Mouse (Mus musculus) thymus, postnatal 0 days (tissue): ENCODE measurements around the gene Wipf1. TPM values are rescaled to one million over a fixed set of nuclear protein-coding genes. Genes with fewer than 3 reads are reported as not detected.

Experiments
- DNase-seq: peaks from one replicate; pipeline ENCODE4 v3.0.0-alpha.2; 2015; ENCODE audit warnings: low spot score
- polyA plus RNA-seq: library from polyadenylated mRNA; unstranded; fragments of >200 nt; fragmentation: Nextera tagmentation; extraction: Ambion mirVana; gene quantifications from 2 replicates; pipeline ENCODE4 v1.2.1, GENCODE M21; 2015

Wipf1 gene
- polyA plus RNA-seq, 1 experiment from 2014 or later, result 22.2 TPM

DNA sequence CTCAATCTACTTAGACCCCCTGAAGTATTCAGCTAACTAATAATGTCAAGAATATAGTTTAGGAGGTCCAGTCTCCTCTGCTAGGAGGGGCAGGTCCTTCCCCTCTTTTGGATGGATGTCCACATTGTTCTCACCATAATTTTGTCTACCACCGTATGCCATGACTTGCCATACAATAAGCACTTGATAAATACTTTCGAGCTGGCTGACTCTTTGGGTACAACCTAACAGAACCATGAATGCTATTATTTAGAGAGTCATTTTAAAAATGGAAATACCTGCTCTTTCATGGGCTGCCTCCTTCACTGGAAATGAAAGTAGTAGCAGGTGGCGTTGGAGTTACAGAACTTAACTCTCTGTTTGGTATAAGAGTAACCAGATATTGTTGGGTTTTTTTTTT is 139.6 kb downstream of the Wipf1 start:
- DNase-seq, result no peak

DNA sequence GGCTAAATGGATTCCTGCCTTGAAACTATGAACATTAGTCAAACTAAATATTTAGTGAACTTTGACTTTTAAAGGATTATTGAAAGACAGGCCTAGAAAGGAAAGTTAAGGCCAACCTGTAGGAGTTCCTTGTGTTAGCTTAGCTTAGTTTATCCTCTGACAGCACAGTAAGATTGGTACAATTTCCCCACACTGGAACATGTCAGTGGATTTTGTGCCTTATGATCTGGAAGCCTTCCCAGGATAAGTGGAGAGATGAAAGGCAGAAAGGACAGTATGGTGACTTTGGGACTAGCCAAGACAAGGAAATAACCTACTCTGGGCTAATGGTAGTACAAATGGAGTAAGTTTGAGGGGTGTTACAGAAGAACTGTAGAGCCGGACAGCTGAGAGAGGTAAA is 141.7 kb downstream of the Wipf1 start:
- DNase-seq, result no peak

DNA sequence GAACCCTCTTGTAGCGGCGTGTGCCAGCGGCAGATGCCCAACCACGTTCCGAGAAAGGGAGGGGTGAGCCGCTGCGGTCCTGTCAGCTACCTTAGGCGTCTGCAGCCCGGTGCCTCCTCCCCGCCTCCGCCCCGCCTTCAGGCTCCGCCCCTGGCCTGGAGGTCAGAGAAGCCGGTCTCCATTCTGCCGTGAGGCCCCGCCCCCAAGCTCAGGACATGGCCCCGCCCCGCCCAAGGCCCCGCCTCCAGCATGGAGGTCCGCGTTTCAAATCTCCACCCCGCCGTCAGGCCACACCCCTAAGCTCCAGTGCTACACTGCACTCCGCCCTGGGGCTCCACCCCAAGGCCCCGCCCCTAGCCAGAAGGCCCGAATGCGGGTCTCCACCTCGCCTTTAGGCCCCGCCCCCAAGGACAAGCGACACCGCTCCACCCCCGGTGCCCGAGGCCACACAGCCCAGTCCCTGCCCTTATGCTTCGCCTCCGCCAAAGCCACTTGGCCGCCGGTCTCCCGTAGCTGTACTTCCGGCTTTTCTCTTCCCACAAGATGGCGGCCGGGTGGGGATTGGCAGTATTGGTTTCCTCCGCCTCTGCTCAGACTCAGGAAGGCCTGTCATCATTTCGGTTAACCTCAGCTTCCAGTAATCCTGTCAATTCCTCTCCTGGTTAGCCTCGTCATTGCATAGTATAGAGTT is 143.0 kb downstream of the Wipf1 start, which contains the start of gene Gpr155:
Gene Gpr155 (minus strand): TSS at position 217 of the 691 bp plus-strand sequence.
- peak; percentile 97 for DNase-seq

DNA sequence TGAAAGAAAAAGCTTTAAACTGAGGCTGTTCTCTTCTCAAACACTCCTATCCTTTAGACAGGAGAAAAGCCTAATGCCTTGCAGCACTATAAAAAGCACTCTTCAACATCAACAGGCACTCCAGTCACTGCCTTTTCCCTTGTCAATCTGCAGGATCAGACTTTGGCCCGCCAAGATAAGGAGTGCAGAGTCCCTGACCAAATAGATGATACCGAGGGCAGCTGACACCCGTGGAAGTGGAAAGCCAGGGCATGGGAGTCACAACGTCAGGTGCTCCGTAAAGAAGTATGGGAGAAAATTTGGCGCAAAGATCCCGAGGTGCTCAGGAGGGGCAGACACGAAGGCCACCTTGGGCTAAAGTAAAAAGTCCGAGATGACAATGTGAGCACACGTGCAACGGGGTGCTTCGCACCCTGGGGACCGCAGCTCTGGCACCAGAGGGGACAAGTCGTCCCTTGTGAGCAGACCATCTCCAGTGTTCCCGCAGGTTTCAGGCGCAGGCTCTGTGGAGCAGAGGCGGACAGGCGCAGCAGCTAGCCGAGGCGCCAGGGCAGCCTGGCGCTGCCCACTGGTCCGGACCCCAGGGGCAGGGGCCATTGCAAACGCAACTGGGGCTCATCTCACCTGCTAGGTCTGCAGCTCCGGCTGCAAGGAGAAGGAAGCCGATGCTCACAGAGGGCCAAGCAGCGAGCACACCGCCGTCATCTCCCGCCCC is 143.7 kb downstream of the Wipf1 start:
- DNase-seq, result no peak

DNA sequence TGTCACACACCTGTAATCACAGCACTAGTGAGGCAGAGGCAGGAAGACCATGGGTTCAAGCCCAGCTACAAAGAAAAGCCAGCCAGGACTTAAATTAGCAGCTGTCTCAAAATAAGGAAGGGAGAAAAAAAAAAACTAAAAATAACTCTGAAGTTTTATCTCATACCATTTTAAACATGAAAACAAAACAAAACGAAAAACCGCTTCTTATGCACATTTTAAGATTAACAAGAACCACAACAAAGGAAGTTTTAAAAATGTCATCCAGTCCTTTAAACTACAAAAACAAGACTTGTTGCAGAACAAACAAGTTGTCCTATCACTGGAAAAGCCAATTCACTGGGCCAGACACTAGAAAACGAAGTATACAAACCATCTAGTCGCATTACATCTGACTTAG is 144.4 kb downstream of the Wipf1 start:
- DNase-seq, result no peak

DNA sequence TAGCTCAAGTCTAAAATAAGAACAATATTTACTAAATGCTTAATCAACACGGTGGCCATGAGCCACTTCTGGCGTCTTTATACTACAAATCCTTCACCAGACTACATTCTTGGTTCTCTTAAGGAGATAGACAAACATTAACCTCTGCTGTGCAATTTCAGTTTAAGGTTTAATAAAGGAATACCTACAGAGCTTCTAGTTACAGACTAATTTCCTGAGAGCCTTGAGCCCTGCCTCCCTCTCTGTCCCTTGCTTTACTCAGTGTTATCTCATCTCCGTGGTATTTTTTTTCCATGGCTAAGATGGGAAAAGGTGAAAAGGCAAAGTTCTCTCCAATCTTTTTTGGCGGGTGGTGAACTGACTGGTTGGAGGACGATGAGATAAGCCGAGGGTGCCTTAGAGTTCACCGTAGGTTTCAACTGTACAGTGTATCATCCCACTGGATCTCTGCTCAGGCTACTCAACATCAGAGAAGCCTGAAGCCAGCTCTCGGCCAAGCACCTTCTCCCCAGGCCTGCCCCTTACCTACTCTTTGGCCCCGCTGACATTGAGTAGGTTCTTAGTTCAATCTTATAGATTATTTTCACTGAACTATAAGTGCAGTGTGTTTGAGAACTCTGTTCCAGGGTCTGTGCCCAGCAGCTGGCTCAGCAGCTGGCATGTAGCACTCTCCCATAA is 149.1 kb downstream of the Wipf1 start:
- no peak for DNase-seq

DNA sequence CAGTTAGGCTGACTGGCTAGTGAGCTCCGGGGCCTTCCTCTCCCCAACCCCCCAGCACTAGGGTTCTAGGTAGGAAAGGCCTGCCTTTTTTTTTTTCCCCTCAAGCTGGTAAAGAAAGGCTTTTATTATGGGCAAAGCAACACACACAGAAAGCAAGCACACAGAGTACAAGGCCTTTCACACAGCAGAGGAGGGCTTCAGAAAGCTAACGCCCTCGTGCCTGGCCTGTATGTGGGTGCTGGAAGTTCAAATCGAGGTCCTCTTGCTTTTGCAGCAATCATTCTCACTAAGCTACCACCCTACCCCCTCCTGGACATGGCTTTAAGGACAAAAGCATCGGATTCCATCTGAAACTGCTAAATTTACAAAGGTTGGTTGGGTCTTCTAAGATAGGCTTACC is 149.9 kb downstream of the Wipf1 start:
- DNase-seq, result no peak

Other genes starting within 250 kb of the Wipf1 start
- gene Scrn3, start 217.1 kb downstream of the Wipf1 start, polyA plus RNA-seq, result 7.1 and 7.6 TPM in 2 replicates
- 29.7 and 30.9 TPM in 2 replicates for gene Cir1, start 217.0 kb downstream of the Wipf1 start, polyA plus RNA-seq
- 2.6 and 2.8 TPM in 2 replicates for gene Gpr155, start 143.2 kb downstream of the Wipf1 start, polyA plus RNA-seq
- gene Chrna1, start 50.6 kb upstream of the Wipf1 start, polyA plus RNA-seq, result 0.42 and 0.58 TPM in 2 replicates
- gene Chn1, start 245.6 kb upstream of the Wipf1 start, polyA plus RNA-seq, result 1.2 and 1.7 TPM in 2 replicates